Mouse (Mus musculus) heart, postnatal 0 days (tissue): ENCODE measurements at regions not wholly inside any gene's neighbourhood (a gene's known extent, or its start where the extent isn't known, plus 50 kb on each side); places are given as distances from the start of the nearest gene placed in this dataset.

ENCODE experiments used
- ATAC-seq: fragments of 200-750 bp; cut with Nextera tagmentation; 2 replicates; pipeline ENCODE4 v1.8.0; 2017; ENCODE audit warnings: low read depth, moderate number of reproducible peaks, moderate library complexity; ENCODE audit not compliant: insufficient read depth
- DNase-seq: peaks from one replicate; pipeline ENCODE4 v3.0.0-alpha.2; 2016; ENCODE audit warnings: low spot score
- H3K27ac ChIP-seq: fragments of 300-500 bp; sonication (generic); 2 replicates; pipeline ENCODE4 v1.5.1; 2014; ENCODE audit warnings: low read depth, mild to moderate bottlenecking
- H3K27me3 ChIP-seq: fragments of 300-500 bp; sonication (generic); 2 replicates; pipeline ENCODE4 v1.6.1; 2014; ENCODE audit warnings: low read length, mixed read lengths; ENCODE audit not compliant: control insufficient read depth, insufficient read depth
- H3K36me3 ChIP-seq: fragments of 300-500 bp; sonication (generic); replicated peaks from 2 replicates; pipeline ENCODE4 v1.6.1; 2014; ENCODE audit warnings: low read length, mixed read lengths; ENCODE audit not compliant: control insufficient read depth, insufficient read depth
- H3K4me1 ChIP-seq: fragments of 300-500 bp; sonication (generic); 2 replicates; pipeline ENCODE4 v1.6.1; 2014; ENCODE audit warnings: antibody characterized with exemption; ENCODE audit not compliant: control insufficient read depth, insufficient read depth
- H3K4me2 ChIP-seq: fragments of 300-500 bp; sonication (generic); 2 replicates; pipeline ENCODE4 v1.6.1; 2014; ENCODE audit warnings: low read depth, mild to moderate bottlenecking, low read length, moderate library complexity
- H3K4me3 ChIP-seq: fragments of 300-500 bp; sonication (generic); 2 replicates; pipeline ENCODE4 v1.5.1; 2014; ENCODE audit warnings: low read depth, low read length
- H3K9ac ChIP-seq: fragments of 300-500 bp; sonication (generic); replicated peaks from 2 replicates; pipeline ENCODE4 v1.6.1; 2014; ENCODE audit warnings: low read depth, low read length, mixed read lengths
- H3K9me3 ChIP-seq: fragments of 300-500 bp; sonication (generic); replicated peaks from 2 replicates; pipeline ENCODE4 v1.6.1; 2016; ENCODE audit warnings: low read length; ENCODE audit not compliant: control insufficient read depth
- CTCF ChIP-seq: IDR thresholded peaks from 2 replicates; pipeline ENCODE4 v1.5.1; 2016; ENCODE audit warnings: antibody characterized with exemption, control low read depth, low read depth
- EP300 ChIP-seq: IDR thresholded peaks from 2 replicates; pipeline ENCODE4 v1.6.1; 2016; ENCODE audit warnings: antibody characterized with exemption, low read depth
- WGBS: fragments of 180-500 bp; shearing (Covaris S2); extraction: QIAGEN DNeasy Blood & Tissue Kit; methylation state at CpG from one replicate; pipeline ENCODE4 v1.1.7; 2014; 5-methylcytosine and 5-hydroxymethylcytosine counted together

- H3K36me3 ChIP-seq = no peaks in the 10 kb centered on the region
- ATAC-seq (no peak), DNase-seq (no peak)
- H3K4me1 ChIP-seq = no peaks in the 10 kb centered on the region
- no peak overlapping the region for H3K4me3 ChIP-seq
- H3K27ac ChIP-seq = no peak overlapping the region
- H3K9ac ChIP-seq = no peak overlapping the region
- no peak overlapping the region for H3K4me2 ChIP-seq
- WGBS = 76% methylated on average over 9 of the region's 9 CpGs
- no peaks in the 10 kb centered on the region for H3K27me3 ChIP-seq
- H3K9me3 ChIP-seq = no peaks in the 10 kb centered on the region
- TF ChIP-seq EP300 (no peak), CTCF (no peak)
Measured at GRCm38 (mm10) chr6:32739162-32739745, 151.3 kb upstream of the Plxna4 start.

- H3K4me3 ChIP-seq = no peak overlapping the region
- 6% methylated on average over 2 of the region's 2 CpGs for WGBS
- H3K9me3 ChIP-seq = no peaks in the 10 kb centered on the region
- no peak overlapping the region for H3K27ac ChIP-seq
- ATAC-seq = no peak
- DNase-seq = peak; percentile 57
- H3K4me1 ChIP-seq = peaks cover 6% of the 10 kb centered on the region
- H3K27me3 ChIP-seq = no peaks in the 10 kb centered on the region
- 0 out of 2 replicates have a peak overlapping the region, but pooled peaks have one; percentile 18 for H3K4me2 ChIP-seq
- no peak for TF ChIP-seq EP300
- no peak for TF ChIP-seq CTCF
- no peak overlapping the region for H3K9ac ChIP-seq
- no peaks in the 10 kb centered on the region for H3K36me3 ChIP-seq
Measured at GRCm38 (mm10) chr6:32728706-32729105, 140.7 kb upstream of the Plxna4 start.

- Histone ChIP-seq H3K9me3 (no peaks in the 10 kb centered on the region), H3K4me1 (peaks cover 6% of the 10 kb centered on the region), H3K9ac (no peak overlapping the region), H3K4me3 (no peak overlapping the region), H3K27me3 (no peaks in the 10 kb centered on the region), H3K27ac (no peak overlapping the region), H3K36me3 (no peaks in the 10 kb centered on the region), H3K4me2 (no peak overlapping the region)
- DNase-seq = no peak
- no peak for ATAC-seq
- TF ChIP-seq EP300 (no peak), CTCF (no peak)
Measured at GRCm38 (mm10) chr6:32726571-32726970, 138.6 kb upstream of the Plxna4 start.

- no peak overlapping the region for H3K27ac ChIP-seq
- ATAC-seq (no peak), DNase-seq (no peak)
- no peaks in the 10 kb centered on the region for H3K27me3 ChIP-seq
- H3K4me1 ChIP-seq = no peaks in the 10 kb centered on the region
- no peak for TF ChIP-seq CTCF
- no peak for TF ChIP-seq EP300
- H3K36me3 ChIP-seq = no peaks in the 10 kb centered on the region
- WGBS = 70% methylated on average over 5 of the region's 5 CpGs
- no peaks in the 10 kb centered on the region for H3K9me3 ChIP-seq
- H3K9ac ChIP-seq = no peak overlapping the region
- no peak overlapping the region for H3K4me2 ChIP-seq
- H3K4me3 ChIP-seq = no peak overlapping the region
Measured at GRCm38 (mm10) chr6:32717860-32718259, 129.9 kb upstream of the Plxna4 start.

GRCm38 (mm10) chr6:32715137-32715536 lies 127.1 kb upstream of the Plxna4 start:
- no peaks in the 10 kb centered on the region for H3K9me3 ChIP-seq
- H3K4me1 ChIP-seq = no peaks in the 10 kb centered on the region
- H3K4me2 ChIP-seq = no peak overlapping the region
- no peaks in the 10 kb centered on the region for H3K36me3 ChIP-seq
- TF ChIP-seq CTCF = no peak
- no peak for TF ChIP-seq EP300
- WGBS = 57% methylated on average over 1 of the region's 1 CpGs
- ATAC-seq (no peak), DNase-seq (no peak)
- H3K27ac ChIP-seq = no peak overlapping the region
- H3K27me3 ChIP-seq = no peaks in the 10 kb centered on the region
- no peak overlapping the region for H3K9ac ChIP-seq
- H3K4me3 ChIP-seq = no peak overlapping the region

- DNase-seq = peak; percentile 70
Measured at GRCm38 (mm10) chr6:32710208-32710607, 122.2 kb upstream of the Plxna4 start.

More at GRCm38 (mm10) chr6:32710208-32710607, 122.2 kb upstream of the Plxna4 start:
- Histone ChIP-seq H3K27ac (no peak overlapping the region), H3K9ac (no peak overlapping the region), H3K36me3 (no peaks in the 10 kb centered on the region), H3K9me3 (no peaks in the 10 kb centered on the region), H3K27me3 (no peaks in the 10 kb centered on the region), H3K4me1 (no peaks in the 10 kb centered on the region), H3K4me2 (no peak overlapping the region), H3K4me3 (no peak overlapping the region)
- TF ChIP-seq CTCF = no peak
- TF ChIP-seq EP300 = no peak
- 10% methylated on average over 10 of the region's 10 CpGs for WGBS
- peak; percentile 66; the same call in 1 of the 2 replicates for ATAC-seq
